Mouse (Mus musculus) skeletal muscle tissue, postnatal 0 days (tissue): Measurements from ENCODE around the gene Aff2. TPM values are rescaled to one million over a fixed set of nuclear protein-coding genes. Genes with fewer than 3 reads are reported as not detected.

ENCODE experiments used
- polyA plus RNA-seq: library from polyadenylated mRNA; unstranded; fragments of >200 nt; fragmentation: Nextera tagmentation; extraction: Ambion mirVana; gene quantifications from 2 replicates; pipeline ENCODE4 v1.2.1, GENCODE M21; 2015

Aff2 gene
- polyA plus RNA-seq = 1.0 and 1.1 TPM in 2 replicates

GRCm38 (mm10) chrX:69360238-69361054 lies at the start of gene Aff2:
TSS of gene Aff2 (plus strand) at chrX:69360294.

